Mouse (Mus musculus): ENCODE measurements around the gene Prss2.

Gene Prss2

DNA sequence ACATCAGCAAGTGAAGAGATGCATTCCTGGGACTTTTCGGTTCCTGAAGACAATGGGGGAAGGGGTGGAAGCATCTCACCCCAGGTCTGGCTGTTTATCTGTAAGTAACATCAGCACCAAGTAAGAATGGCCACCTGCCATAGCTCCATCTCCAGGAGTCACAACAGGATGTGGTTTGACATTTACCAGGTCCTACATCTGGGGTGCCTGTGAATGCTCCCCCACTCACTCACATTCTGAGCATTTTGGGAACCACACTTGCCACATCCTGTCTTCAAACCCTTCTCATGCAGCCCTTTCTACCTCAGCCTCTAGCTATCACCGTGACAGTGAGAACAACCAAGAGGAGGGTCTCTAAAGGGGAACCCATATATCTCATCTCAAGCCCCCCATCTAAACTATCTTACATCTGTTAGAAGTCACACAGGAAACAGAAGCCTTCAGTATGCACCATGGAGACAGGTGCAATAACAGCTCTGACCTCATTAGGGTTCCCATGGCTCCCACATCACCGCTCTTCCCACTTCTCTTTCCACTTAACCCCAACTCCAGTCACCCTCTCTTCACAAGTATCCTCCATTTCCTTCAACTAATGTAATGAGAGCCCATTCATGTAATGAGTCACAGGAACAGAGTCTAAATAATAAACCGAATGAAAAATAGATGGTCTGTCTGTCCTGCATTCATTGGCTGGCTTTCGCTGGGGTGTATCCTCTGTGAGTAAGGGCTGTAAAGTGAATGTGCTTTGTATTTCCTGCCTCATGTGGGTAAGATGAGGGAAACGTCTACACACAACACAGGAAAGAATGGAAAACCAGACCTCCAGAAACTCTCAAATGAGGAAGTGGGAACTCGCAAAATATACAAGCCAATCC is 32.9 kb downstream of the Prss2 start:
- in situ Hi-C loops (cut with MboI, MseI) = loop anchor here (5.0 to 25.0 kb wide), 5 partner anchors 53 to 1092 kb away; partner anchors contain the start of genes Epha1, Ephb6 and Ssbp1

DNA sequence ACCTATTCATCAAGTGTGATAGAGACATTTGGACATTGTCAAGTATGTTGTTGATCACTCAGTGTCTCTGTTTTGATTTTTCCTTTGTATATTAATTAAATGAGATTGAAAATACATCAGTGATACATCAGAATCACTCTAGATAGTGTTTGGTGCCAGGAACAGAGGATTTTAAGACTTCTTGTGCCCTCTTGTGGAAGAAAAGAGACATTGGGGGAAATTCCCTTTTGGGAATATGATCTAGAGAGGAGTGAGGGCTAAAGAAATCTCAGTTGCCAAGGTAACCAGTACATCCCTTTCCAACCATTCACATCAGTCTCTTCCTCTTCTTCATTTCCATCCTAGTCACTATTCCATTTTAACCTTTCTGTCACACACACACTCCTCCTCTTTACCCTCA is 34.8 kb downstream of the Prss2 start:
- in situ Hi-C loops (cut with MboI, MseI) = loop anchor here (5.0 to 25.0 kb wide), 4 partner anchors 51 to 1094 kb away; partner anchors contain the start of genes Epha1, Ephb6 and Ssbp1

DNA sequence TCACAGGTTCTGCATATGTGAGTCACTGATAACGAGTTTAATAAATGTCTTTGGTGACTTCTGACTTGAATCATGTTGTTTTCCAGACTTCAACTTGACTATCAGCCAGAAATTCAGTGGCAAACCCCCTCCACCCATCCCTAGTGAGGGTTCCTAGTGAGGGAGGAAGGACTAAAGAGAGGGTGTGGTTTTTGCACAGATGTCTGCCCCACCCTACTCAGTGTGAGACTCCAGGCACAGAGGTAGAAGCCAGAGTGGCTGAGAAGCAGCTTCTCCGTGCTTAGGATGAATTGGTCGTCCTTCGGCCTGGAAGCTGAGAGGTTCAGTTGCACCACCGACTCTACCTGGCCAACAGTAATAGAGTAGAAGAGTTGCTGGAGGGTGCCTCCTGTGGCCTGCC is 35.9 kb downstream of the Prss2 start:
- in situ Hi-C loops (cut with MboI, MseI) = loop anchor here (5.0 to 25.0 kb wide), 4 partner anchors 50 to 1095 kb away; partner anchors contain the start of genes Epha1, Ephb6 and Ssbp1

- in situ Hi-C loops (cut with MboI, MseI) = loop anchor here (5.0 to 25.0 kb wide), 4 partner anchors 49 to 1096 kb away; partner anchors contain the start of genes Epha1, Ephb6 and Ssbp1
These were observed 36.7 kb downstream of the Prss2 start for GRCm38 (mm10) chr6:41558271-41558670.

DNA sequence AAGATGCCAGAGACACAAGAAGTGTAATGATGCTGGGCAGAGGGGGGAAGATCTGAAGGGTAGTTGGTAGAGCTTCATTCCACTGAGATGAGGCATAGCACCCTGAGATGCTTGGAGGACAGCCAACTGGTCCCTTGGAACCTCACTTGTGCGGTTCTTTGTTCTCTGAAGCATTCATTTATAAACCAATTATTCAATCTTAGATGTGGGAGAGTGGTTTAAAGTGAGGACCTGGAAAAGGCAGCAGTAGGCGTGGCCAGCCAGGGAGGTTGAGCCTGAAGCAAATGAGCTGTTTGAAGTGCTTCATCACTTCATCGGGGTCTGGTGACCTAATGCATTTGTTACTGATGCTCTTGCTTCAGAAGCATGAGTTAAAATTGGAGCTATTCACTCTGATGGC is 37.7 kb downstream of the Prss2 start:
- in situ Hi-C loops (cut with MboI, MseI) = loop anchor here (5.0 to 25.0 kb wide), 4 partner anchors 48 to 1097 kb away; partner anchors contain the start of genes Epha1, Ephb6 and Ssbp1

GRCm38 (mm10) chr6:41560273-41560672 is 38.7 kb downstream of the Prss2 start:
- in situ Hi-C loops (cut with MboI, MseI) = loop anchor here (10.0 to 25.0 kb wide), 2 partner anchors 1098 to 1685 kb away; partner anchors contain the start of genes Ssbp1 and Tmem178b

DNA sequence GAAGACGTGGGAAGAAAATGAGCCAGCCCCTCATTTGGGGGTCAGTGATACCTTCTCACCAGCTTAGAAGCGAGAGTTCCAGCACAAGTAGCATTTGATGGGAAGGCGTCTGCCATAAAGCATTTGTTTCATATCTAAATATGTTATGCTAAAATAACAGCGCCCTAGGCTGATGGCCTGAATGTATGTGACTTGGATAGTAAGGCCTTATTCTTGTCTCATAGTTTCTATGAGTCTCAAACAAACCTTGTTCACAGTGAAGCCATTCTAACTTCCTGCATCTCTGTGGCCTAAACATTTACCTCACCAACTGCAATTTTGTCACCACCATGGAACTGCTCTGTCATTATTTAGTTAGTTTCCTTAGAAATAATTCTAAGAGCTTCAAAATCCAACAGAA is 41.0 kb downstream of the Prss2 start:
- in situ Hi-C loops (cut with MboI, MseI) = loop anchor here (10.0 to 25.0 kb wide), 2 partner anchors 1100 to 1688 kb away; partner anchors contain the start of genes Ssbp1 and Tmem178b

GRCm38 (mm10) chr6:41563104-41563951 is 41.7 kb downstream of the Prss2 start:
- in situ Hi-C loops (cut with MboI, MseI) = loop anchor here (10.0 to 25.0 kb wide), 2 partner anchors 1101 to 1689 kb away; partner anchors contain the start of genes Ssbp1 and Tmem178b

DNA sequence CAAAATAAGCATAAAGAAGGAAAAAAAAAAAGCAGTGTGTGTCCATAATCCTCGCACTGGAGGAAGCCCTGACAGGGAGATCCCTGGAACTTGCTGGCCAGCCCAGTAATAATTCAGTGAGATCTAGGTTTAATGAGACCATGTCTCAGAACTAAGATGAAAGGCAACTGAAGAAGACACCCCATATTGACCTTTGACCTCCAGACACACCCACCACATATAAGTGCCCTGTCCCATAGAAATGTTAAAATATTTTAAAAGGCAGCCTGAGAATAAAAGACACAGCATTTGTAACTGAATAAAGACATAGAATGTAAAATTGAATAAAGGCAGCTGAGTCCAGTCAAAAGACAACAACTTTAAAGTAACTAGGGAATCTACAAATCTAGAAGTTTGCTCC is 43.7 kb downstream of the Prss2 start:
- in situ Hi-C loops (cut with MboI, MseI) = loop anchor here (5.0 to 25.0 kb wide), 3 partner anchors 697 to 1690 kb away; partner anchors contain the start of genes Casp2, Ssbp1, Tmem139 and Tmem178b

DNA sequence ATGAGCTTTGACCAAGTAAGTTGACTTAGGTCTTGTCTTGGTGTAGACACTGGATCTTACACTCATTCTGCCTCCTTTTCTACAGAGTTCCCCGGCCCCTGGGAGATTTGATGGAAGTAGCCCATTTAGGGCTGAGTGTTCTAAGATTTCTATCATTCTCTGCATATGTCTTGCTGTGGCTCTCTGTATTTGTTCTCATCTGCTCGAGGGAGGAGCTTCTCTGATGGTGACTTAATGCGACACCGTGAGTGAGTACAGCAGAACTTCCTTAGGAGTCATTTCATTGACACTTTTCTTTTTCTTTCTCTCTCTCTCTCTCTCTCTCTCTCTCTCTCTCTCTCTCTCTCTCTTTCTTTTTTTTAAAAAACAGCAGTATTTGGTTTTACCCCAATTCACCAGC is 45.4 kb downstream of the Prss2 start:
- in situ Hi-C loops (cut with MboI, MseI) = loop anchor here (5.0 to 25.0 kb wide), 3 partner anchors 695 to 1692 kb away; partner anchors contain the start of genes Casp2, Ssbp1, Tmem139 and Tmem178b

DNA sequence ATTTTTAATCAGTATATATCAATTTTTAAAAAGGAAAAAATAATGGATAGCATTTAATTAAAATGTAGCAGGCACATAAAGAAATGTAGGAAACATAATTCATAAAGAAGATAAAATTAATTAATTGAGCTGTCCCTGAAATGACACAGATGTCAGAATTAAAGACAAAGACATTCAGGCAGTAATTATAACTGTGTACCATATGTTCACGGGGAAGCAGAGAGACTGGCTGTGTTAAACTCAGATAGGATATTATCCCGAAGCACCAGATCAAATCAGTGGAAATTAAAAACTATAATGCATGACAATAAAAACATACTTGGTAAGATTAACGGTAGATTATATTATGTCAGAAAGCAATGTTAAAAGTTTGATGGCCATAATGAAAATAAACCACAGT is 47.5 kb downstream of the Prss2 start:
- in situ Hi-C loops (cut with MboI, MseI) = loop anchor here (5.0 to 25.0 kb wide), 3 partner anchors 693 to 1694 kb away; partner anchors contain the start of genes Casp2, Ssbp1, Tmem139 and Tmem178b
